Mouse (Mus musculus) CD4-positive, CD25-positive, alpha-beta regulatory T cell, adult 9 weeks (primary cell): ENCODE data around the gene Defb26. TPM values are rescaled to one million over a fixed set of nuclear protein-coding genes. Genes with fewer than 3 reads are reported as not detected.

Experiments
- polyA plus RNA-seq: library from polyadenylated mRNA; unstranded; fragments of 100-300 nt; shearing (Covaris generic); gene quantifications from one replicate; pipeline ENCODE4 v1.2.1, GENCODE M21; 2017

Defb26 gene
- polyA plus RNA-seq, result not detected

GRCm38 (mm10) chr2:152511592-152511991, at the start of gene Defb26:
Gene Defb26, minus strand, starts transcription at chr2:152511692.

GRCm38 (mm10) chr2:152539944-152540710, 28.6 kb upstream of the Defb26 start, which contains the start of gene Defb29:
Gene Defb29, minus strand, starts transcription at chr2:152540098.

GRCm38 (mm10) chr2:152517981-152518380, 6.5 kb upstream of the Defb26 start, which contains the start of gene Defb28:
Gene Defb28, plus strand, starts transcription at chr2:152518255.

GRCm38 (mm10) chr2:152490038-152490437, 21.5 kb downstream of the Defb26 start, which contains the start of gene Defb22:
Gene Defb22, minus strand, starts transcription at chr2:152490138.

GRCm38 (mm10) chr2:152476763-152477162, 34.7 kb downstream of the Defb26 start, which contains the start of gene Defb20:
Gene Defb20, plus strand, starts transcription at chr2:152477063.

GRCm38 (mm10) chr2:152464570-152465150, 46.8 kb downstream of the Defb26 start, which contains the start of gene Defb23:
Gene Defb23, minus strand, starts transcription at chr2:152464620.

Other genes starting within 250 kb of the Defb26 start
- 29.9 TPM for gene Tbc1d20, start 217.9 kb downstream of the Defb26 start, polyA plus RNA-seq
- 309 TPM for gene Rbck1, start 179.0 kb downstream of the Defb26 start, polyA plus RNA-seq
- gene Trib3, start 167.7 kb downstream of the Defb26 start, polyA plus RNA-seq, result 6.1 TPM
- gene Nrsn2, start 135.1 kb downstream of the Defb26 start, polyA plus RNA-seq, result not detected
- not detected for gene Sox12, start 113.6 kb downstream of the Defb26 start, polyA plus RNA-seq
- gene Zcchc3, start 96.7 kb downstream of the Defb26 start, polyA plus RNA-seq, result 0.43 TPM
- 0.33 TPM for gene 6820408C15Rik, start 96.1 kb downstream of the Defb26 start, polyA plus RNA-seq
- not detected for gene Defb23, start 47.1 kb downstream of the Defb26 start, polyA plus RNA-seq
- gene Defb20, start 34.6 kb downstream of the Defb26 start, polyA plus RNA-seq, result not detected
- not detected for gene Defb22, start 21.6 kb downstream of the Defb26 start, polyA plus RNA-seq
- gene Defb28, start 6.6 kb upstream of the Defb26 start, polyA plus RNA-seq, result not detected
- gene Defb29, start 28.4 kb upstream of the Defb26 start, polyA plus RNA-seq, result not detected
- gene Gm17416, start 57.6 kb upstream of the Defb26 start, polyA plus RNA-seq, result not detected
- not detected for gene Defb21, start 61.1 kb upstream of the Defb26 start, polyA plus RNA-seq
- not detected for gene Defb19, start 68.6 kb upstream of the Defb26 start, polyA plus RNA-seq
- gene Defb45, start 87.7 kb upstream of the Defb26 start, polyA plus RNA-seq, result not detected
- gene Defb36, start 92.6 kb upstream of the Defb26 start, polyA plus RNA-seq, result not detected
- gene Defb25, start 111.4 kb upstream of the Defb26 start, polyA plus RNA-seq, result not detected
- not detected for gene Rem1, start 115.3 kb upstream of the Defb26 start, polyA plus RNA-seq
- 39.0 TPM for gene H13, start 157.8 kb upstream of the Defb26 start, polyA plus RNA-seq
- 2.4 TPM for gene Mcts2, start 175.3 kb upstream of the Defb26 start, polyA plus RNA-seq
- gene Id1, start 224.6 kb upstream of the Defb26 start, polyA plus RNA-seq, result not detected
- gene Cox4i2, start 242.5 kb upstream of the Defb26 start, polyA plus RNA-seq, result not detected